Mouse (Mus musculus) myocyte (in vitro differentiated cells): ENCODE data around the gene Spop. TPM values are rescaled to one million over a fixed set of nuclear protein-coding genes. Genes with fewer than 3 reads are reported as not detected.

Experiments used
- H3K27me3 ChIP-seq: one replicate; pipeline ENCODE4 v1.6.1; 2011; ENCODE audit not compliant: control insufficient read depth, insufficient read depth, insufficient read length
- H3K36me3 ChIP-seq: one replicate; pipeline ENCODE4 v1.6.1; 2011; ENCODE audit not compliant: control insufficient read depth, insufficient read depth
- H3K4me2 ChIP-seq: one replicate; pipeline ENCODE4 v1.6.1; 2011; ENCODE audit warnings: low read depth, control low read depth
- H3K4me3 ChIP-seq: one replicate; pipeline ENCODE4 v1.5.1; 2011; ENCODE audit warnings: mild to moderate bottlenecking, control low read depth, moderate library complexity
- H3K79me2 ChIP-seq: one replicate; pipeline ENCODE4 v1.6.1; 2011; ENCODE audit not compliant: control insufficient read depth, insufficient read depth
- H3ac ChIP-seq: one replicate; pipeline ENCODE4 v1.6.1; 2011; ENCODE audit not compliant: control insufficient read depth, insufficient read length
- CEBPB ChIP-seq: IDR thresholded peaks from 2 replicates; pipeline ENCODE4 v1.6.1; 2011; ENCODE audit warnings: mild to moderate bottlenecking, moderate library complexity; ENCODE audit not compliant: poor library complexity, insufficient read depth, severe bottlenecking
- E2F4 ChIP-seq: IDR thresholded peaks from one replicate; pipeline ENCODE4 v1.6.1; 2011; ENCODE audit warnings: mild to moderate bottlenecking, control low read depth, moderate library complexity; ENCODE audit not compliant: insufficient read depth
- MAX ChIP-seq: IDR thresholded peaks from one replicate; pipeline ENCODE4 v1.6.1; 2011; ENCODE audit warnings: low read depth, mild to moderate bottlenecking, control low read depth
- MYOD1 ChIP-seq, 3 experiments: IDR thresholded peaks; one replicate each; pipeline ENCODE4 v1.6.1; 2011; ENCODE audit warnings: control low read depth in 2 of 3, low read depth in 2 of 3, mild to moderate bottlenecking in 2 of 3, moderate library complexity in 1 of 3; ENCODE audit not compliant: insufficient read length in 2 of 3, control insufficient read depth in 1 of 3
- MYOG ChIP-seq, 3 experiments: IDR thresholded peaks; one replicate each; pipeline ENCODE4 v1.6.1; 2011; ENCODE audit warnings: control low read depth in 2 of 3, low read depth in 2 of 3, mild to moderate bottlenecking in 2 of 3; ENCODE audit not compliant: insufficient read length in 2 of 3, control insufficient read depth in 1 of 3, insufficient read depth in 1 of 3
- POLR2A ChIP-seq: IDR thresholded peaks from one replicate; pipeline ENCODE4 v1.6.1; 2011; ENCODE audit warnings: low read depth, mild to moderate bottlenecking, control low read depth, moderate library complexity; ENCODE audit not compliant: insufficient read length
- POLR2AphosphoS2 ChIP-seq: IDR thresholded peaks from one replicate; pipeline ENCODE4 v1.6.1; 2011; ENCODE audit warnings: low read depth, control low read depth; ENCODE audit not compliant: insufficient read length
- REST ChIP-seq: IDR thresholded peaks from one replicate; pipeline ENCODE4 v1.6.1; 2011; ENCODE audit warnings: mild to moderate bottlenecking, control low read depth, moderate library complexity; ENCODE audit not compliant: insufficient read depth, insufficient read length
- SRF ChIP-seq: IDR thresholded peaks from one replicate; pipeline ENCODE4 v1.6.1; 2011; ENCODE audit warnings: low read depth; ENCODE audit not compliant: control insufficient read depth, insufficient read length
- TCF12 ChIP-seq: IDR thresholded peaks from one replicate; pipeline ENCODE4 v1.6.1; 2011; ENCODE audit warnings: mild to moderate bottlenecking, control low read depth; ENCODE audit not compliant: poor library complexity, insufficient read depth, severe bottlenecking
- TCF3 ChIP-seq: IDR thresholded peaks from one replicate; pipeline ENCODE4 v1.6.1; 2011; ENCODE audit warnings: low read depth, control low read depth; ENCODE audit not compliant: insufficient read length
- USF1 ChIP-seq: IDR thresholded peaks from one replicate; pipeline ENCODE4 v1.6.1; 2011; ENCODE audit warnings: low read depth, mild to moderate bottlenecking, control low read depth, moderate library complexity
- polyA plus RNA-seq: library from polyadenylated mRNA; unstranded; fragments of >200 nt; fragmentation: generic; extraction: Trizol; gene quantifications from one replicate; pipeline ENCODE4 v1.2.1, GENCODE M21; 2012; ENCODE audit warnings: missing spikeins

Gene Spop
- polyA plus RNA-seq, 1 experiment, result 54.8 TPM

- no peak for TF ChIP-seq USF1
- TF ChIP-seq POLR2A, result no peak
- TF ChIP-seq TCF3, result no peak
- no peak for TF ChIP-seq MAX
- TF ChIP-seq CEBPB, result no peak
- no peak for TF ChIP-seq E2F4
- no peak for TF ChIP-seq POLR2AphosphoS2
- Histone ChIP-seq H3K36me3 (peaks cover 16% of the 10 kb centered on the region), H3K79me2 (peaks cover 26% of the 10 kb centered on the region), H3K4me2 (no peak overlapping the region), H3ac (no peak overlapping the region), H3K27me3 (no peaks in the 10 kb centered on the region), H3K4me3 (no peak overlapping the region)
These were observed 30.4 kb upstream of the Spop start for GRCm38 (mm10) chr11:95383331-95383986.

- Histone ChIP-seq H3K36me3 (peaks cover 17% of the 10 kb centered on the region), H3K4me2 (peak overlapping the region; percentile 41), H3K79me2 (peaks cover 26% of the 10 kb centered on the region), H3ac (no peak overlapping the region), H3K4me3 (peak overlapping the region; percentile 94), H3K27me3 (no peaks in the 10 kb centered on the region)
- TF ChIP-seq POLR2A, result no peak
- TF ChIP-seq USF1, result peak; percentile 52
These were observed 29.9 kb upstream of the Spop start for GRCm38 (mm10) chr11:95384004-95384318.

- Histone ChIP-seq H3K79me2 (peaks cover 26% of the 10 kb centered on the region), H3ac (peak within 1 kb of the TSS; percentile 23), H3K27me3 (no peaks in the 10 kb centered on the region), H3K4me3 (peak within 1 kb of the TSS; percentile 94), H3K4me2 (peak within 1 kb of the TSS; percentile 73), H3K36me3 (peaks cover 22% of the 10 kb centered on the region)
- TF ChIP-seq TCF12 (no peak), MAX (peak; percentile 97), MYOD1 (IDR thresholded peaks at IDR 0.05; ENCODE audit: control insufficient read depth in 1 of 3, insufficient read length in 2 of 3, low read depth in 2 of 3) (peak in 1 of 3 experiments; percentile 4), USF1 (no peak), MYOG (IDR thresholded peaks at IDR 0.05; ENCODE audit: control insufficient read depth in 1 of 3, insufficient read depth in 1 of 3, insufficient read length in 2 of 3, low read depth in 2 of 3) (peak in 1 of 3 experiments; percentile 24), CEBPB (no peak), REST (no peak), SRF (peak; percentile 47), POLR2A (peak; percentile 71), POLR2AphosphoS2 (peak; percentile 63)
These were observed 29.4 kb upstream of the Spop start, which contains the start of gene Slc35b1 for GRCm38 (mm10) chr11:95384319-95384972. TSS of gene Slc35b1 (plus strand) at chr11:95384692.

- Histone ChIP-seq H3K4me2 (peak overlapping the region; percentile 73), H3ac (peak overlapping the region; percentile 23), H3K79me2 (peaks cover 26% of the 10 kb centered on the region), H3K4me3 (peak overlapping the region; percentile 94), H3K36me3 (peaks cover 26% of the 10 kb centered on the region), H3K27me3 (no peaks in the 10 kb centered on the region)
- no peak for TF ChIP-seq SRF
- TF ChIP-seq MAX, result no peak
- no peak for TF ChIP-seq REST
These were observed 28.9 kb upstream of the Spop start for GRCm38 (mm10) chr11:95384973-95385320.

- no peak overlapping the region for H3ac ChIP-seq
- H3K27me3 ChIP-seq, result no peaks in the 10 kb centered on the region
- H3K4me2 ChIP-seq, result no peak overlapping the region
- H3K36me3 ChIP-seq, result peaks cover 31% of the 10 kb centered on the region
- TF ChIP-seq USF1 (no peak), MAX (no peak), REST (no peak), POLR2AphosphoS2 (no peak), MYOG (IDR thresholded peaks at IDR 0.05; ENCODE audit: control insufficient read depth in 1 of 3, insufficient read depth in 1 of 3, insufficient read length in 2 of 3, low read depth in 2 of 3) (no peak), SRF (no peak), MYOD1 (IDR thresholded peaks at IDR 0.05; ENCODE audit: control insufficient read depth in 1 of 3, insufficient read length in 2 of 3, low read depth in 2 of 3) (no peak), POLR2A (no peak), E2F4 (no peak), CEBPB (no peak), TCF12 (no peak), TCF3 (no peak)
- peaks cover 26% of the 10 kb centered on the region for H3K79me2 ChIP-seq
- no peak overlapping the region for H3K4me3 ChIP-seq
These were observed 26.5 kb upstream of the Spop start for GRCm38 (mm10) chr11:95387354-95387753.
